Mouse (Mus musculus) intestine, embryonic 15.5 days (tissue): ENCODE results near the gene Krr1. TPM values are rescaled to one million over a fixed set of nuclear protein-coding genes. Genes with fewer than 3 reads are reported as not detected.
"Not testable (repeated sequence)": the region's sequence is repeated elsewhere in the genome, so short reads cannot be mapped to it uniquely, and the experiment has no call there.

Experiments
- ATAC-seq: fragments of 200-750 bp; cut with Nextera tagmentation; 2 replicates; pipeline ENCODE4 v1.8.0; 2017; ENCODE audit warnings: moderate TSS enrichment, moderate library complexity
- H3K27ac ChIP-seq: fragments of 300-500 bp; sonication (generic); 2 replicates; pipeline ENCODE4 v1.5.1; 2015; ENCODE audit warnings: mild to moderate bottlenecking, inconsistent platforms
- H3K27me3 ChIP-seq: fragments of 300-500 bp; sonication (generic); replicated peaks from 2 replicates; pipeline ENCODE4 v1.6.1; 2015; ENCODE audit warnings: inconsistent platforms
- H3K36me3 ChIP-seq: fragments of 300-500 bp; sonication (generic); 2 replicates; pipeline ENCODE4 v1.6.1; 2015; ENCODE audit warnings: inconsistent platforms
- H3K4me1 ChIP-seq: fragments of 300-500 bp; sonication (generic); replicated peaks from 2 replicates; pipeline ENCODE4 v1.6.1; 2015; ENCODE audit warnings: inconsistent platforms
- H3K4me2 ChIP-seq: fragments of 300-500 bp; sonication (generic); replicated peaks from 2 replicates; pipeline ENCODE4 v1.6.1; 2015; ENCODE audit warnings: mild to moderate bottlenecking, inconsistent platforms
- H3K4me3 ChIP-seq: fragments of 300-500 bp; sonication (generic); replicated peaks from 2 replicates; pipeline ENCODE4 v1.5.1; 2015; ENCODE audit warnings: inconsistent platforms
- H3K9ac ChIP-seq: fragments of 300-500 bp; sonication (generic); 2 replicates; pipeline ENCODE4 v1.6.1; 2015; ENCODE audit warnings: inconsistent platforms
- H3K9me3 ChIP-seq: fragments of 300-500 bp; sonication (generic); 2 replicates; pipeline ENCODE4 v1.6.1; 2016; ENCODE audit warnings: inconsistent platforms
- WGBS: fragments of 180-500 bp; shearing (Covaris S2); methylation state at CpG from one replicate; pipeline ENCODE4 v1.1.7; 2015; 5-methylcytosine and 5-hydroxymethylcytosine counted together
- polyA plus RNA-seq: library from polyadenylated mRNA; unstranded; fragments of >200 nt; fragmentation: Nextera tagmentation; extraction: Ambion mirVana; gene quantifications from 2 replicates; pipeline ENCODE4 v1.2.1, GENCODE M21; 2015

Gene Krr1
- polyA plus RNA-seq, 1 experiment from 2014 or later: 43.0 TPM

DNA sequence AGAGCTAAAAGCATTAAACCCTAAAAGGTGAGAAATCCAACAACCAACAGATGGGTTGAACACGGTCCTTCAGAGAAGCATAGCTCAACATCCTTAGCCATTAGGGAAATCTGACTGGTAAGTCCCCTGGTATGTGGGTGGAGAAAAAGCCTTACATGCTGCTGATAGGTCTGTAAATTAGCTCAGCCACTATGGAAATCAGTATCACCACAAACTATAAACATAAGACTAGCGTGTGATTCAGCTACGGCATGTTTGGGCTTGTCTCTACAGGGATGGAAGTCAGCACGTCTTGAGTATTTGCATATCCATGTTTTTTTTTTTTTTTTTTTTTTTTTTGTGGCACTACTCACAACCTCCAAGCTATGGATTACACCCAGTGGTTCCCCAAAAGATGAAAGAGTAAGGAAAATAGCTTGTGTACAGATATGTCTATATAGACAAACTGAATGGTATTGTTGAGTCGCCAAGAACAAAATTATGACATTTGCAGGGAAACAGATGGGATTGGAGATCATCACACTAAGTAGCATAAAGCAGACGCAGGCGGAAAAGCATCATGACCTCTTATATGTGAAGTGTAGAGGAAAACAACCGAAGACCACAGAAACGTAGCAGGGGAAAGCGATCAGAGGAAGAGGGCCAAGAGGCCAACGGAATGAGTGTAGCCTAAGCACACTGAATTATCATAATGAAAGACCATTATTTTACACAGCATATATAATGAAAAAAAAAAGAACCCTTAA lies 23.5 kb downstream of the Krr1 start:
- 81% methylated on average over 11 of the region's 11 CpGs for WGBS
- no peak overlapping the region for H3K9ac ChIP-seq
- no peaks in the 10 kb centered on the region for H3K4me1 ChIP-seq
- no peaks in the 10 kb centered on the region for H3K36me3 ChIP-seq
- no peaks in the 10 kb centered on the region for H3K27me3 ChIP-seq
- ATAC-seq: no peak
- no peak overlapping the region for H3K4me2 ChIP-seq
- no peak overlapping the region for H3K4me3 ChIP-seq
- no peak overlapping the region for H3K27ac ChIP-seq
- no peaks in the 10 kb centered on the region for H3K9me3 ChIP-seq

DNA sequence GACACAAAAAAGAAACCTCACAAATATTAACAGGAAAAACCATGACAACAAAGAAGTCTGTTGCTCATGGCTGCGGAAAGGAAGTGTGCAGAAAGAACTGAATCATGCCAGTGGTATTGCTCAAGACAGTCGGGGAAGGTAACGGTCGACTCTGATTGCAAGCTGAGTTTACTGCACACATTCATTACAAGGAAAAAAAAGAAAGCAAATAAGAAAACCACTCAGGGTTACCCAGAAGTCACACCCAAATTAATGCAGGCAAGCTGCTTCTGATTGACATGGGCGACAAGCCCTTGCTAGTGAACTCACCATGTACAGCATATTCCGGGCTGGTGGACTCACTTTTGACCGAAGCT lies 24.1 kb downstream of the Krr1 start:
- Histone ChIP-seq H3K4me1 (no peaks in the 10 kb centered on the region), H3K27ac (0 out of 2 replicates have a peak overlapping the region, but pooled peaks have one; percentile 3), H3K27me3 (no peaks in the 10 kb centered on the region), H3K9ac (no peak overlapping the region), H3K36me3 (no peaks in the 10 kb centered on the region), H3K4me3 (no peak overlapping the region), H3K9me3 (no peaks in the 10 kb centered on the region), H3K4me2 (0 out of 2 replicates have a peak overlapping the region, but pooled peaks have one; percentile 14)
- WGBS: 73% methylated on average over 7 of the region's 7 CpGs
- peak; percentile 63 for ATAC-seq

DNA sequence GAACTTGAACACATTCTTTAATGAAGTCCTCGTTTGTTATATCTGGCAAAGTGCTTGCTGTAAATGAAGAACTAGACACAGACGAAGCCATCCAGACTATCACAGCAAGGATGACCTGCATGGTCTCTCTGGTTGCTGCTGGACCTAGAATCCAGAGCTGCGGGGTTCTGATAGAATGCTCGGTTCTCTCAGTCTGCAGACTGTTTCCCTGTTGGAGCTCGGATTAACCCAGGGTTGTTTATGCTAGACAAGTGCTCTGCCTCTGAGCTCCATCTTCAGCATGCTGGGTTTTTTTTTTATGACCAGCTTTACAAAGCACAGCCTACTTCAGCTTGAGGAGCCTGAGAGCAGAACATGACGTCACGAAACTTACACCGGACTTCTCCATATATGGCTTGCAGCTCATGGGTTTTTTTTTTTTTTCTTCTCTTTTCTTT lies 24.5 kb downstream of the Krr1 start:
- ATAC-seq: peak; percentile 82
- no peak overlapping the region for H3K4me3 ChIP-seq
- WGBS: 36% methylated on average over 8 of the region's 8 CpGs

DNA sequence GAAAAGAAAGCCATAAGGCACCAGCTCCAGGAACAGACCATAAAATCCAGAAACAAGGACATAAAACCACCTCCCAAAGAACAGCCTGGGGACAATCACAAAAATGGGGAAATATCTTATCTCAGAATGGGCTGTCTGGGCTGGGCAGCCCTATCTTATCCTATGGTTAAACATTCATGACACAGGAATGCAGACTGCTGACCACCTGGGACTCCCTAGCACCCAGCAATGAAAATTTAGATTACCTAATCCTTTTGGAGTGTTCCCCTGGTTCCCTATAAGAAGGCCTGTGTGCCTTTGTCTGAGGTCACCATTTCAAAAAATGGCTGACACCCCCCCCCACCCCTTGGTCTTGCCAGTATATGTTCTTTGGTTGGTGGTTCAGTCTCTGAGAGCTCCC lies 25.2 kb downstream of the Krr1 start:
- Histone ChIP-seq H3K27me3 (no peaks in the 10 kb centered on the region), H3K27ac (no peak overlapping the region), H3K4me1 (no peaks in the 10 kb centered on the region), H3K36me3 (no peaks in the 10 kb centered on the region), H3K4me3 (no peak overlapping the region), H3K4me2 (no peak overlapping the region; the same call in 1 of the 2 replicates), H3K9ac (no peak overlapping the region), H3K9me3 (no peaks in the 10 kb centered on the region)
- ATAC-seq: peak; percentile 61

More for the DNA sequence above, 24.5 kb downstream of the Krr1 start:
- Histone ChIP-seq H3K27me3 (no peaks in the 10 kb centered on the region), H3K27ac (0 out of 2 replicates have a peak overlapping the region, but pooled peaks have one; percentile 3), H3K36me3 (no peaks in the 10 kb centered on the region), H3K4me2 (0 out of 2 replicates have a peak overlapping the region, but pooled peaks have one; percentile 14), H3K4me1 (no peaks in the 10 kb centered on the region), H3K9ac (no peak overlapping the region), H3K9me3 (no peaks in the 10 kb centered on the region)

DNA sequence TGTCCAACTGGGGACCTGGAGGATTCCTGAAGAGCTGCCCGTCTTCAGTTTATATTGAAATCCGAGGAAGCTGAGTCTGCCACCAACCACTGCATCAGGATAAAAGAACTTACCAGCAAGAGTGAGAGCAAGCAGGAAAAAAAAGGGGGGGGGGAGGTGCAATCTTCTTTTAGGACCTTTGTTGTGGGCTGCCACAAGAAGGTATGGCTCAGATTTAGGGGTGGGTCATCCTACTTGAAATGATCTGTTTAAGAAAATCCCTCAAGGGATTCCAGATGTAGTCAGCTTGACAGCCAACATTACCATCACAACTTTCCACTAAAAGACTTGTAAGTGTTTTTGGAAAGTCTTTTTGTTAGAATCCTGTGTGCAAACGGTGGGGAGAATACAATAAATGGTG lies 27.3 kb downstream of the Krr1 start:
- ATAC-seq: no peak
- Histone ChIP-seq H3K9ac (no peak overlapping the region), H3K4me2 (no peak overlapping the region), H3K27ac (no peak overlapping the region), H3K27me3 (no peaks in the 10 kb centered on the region), H3K4me3 (no peak overlapping the region), H3K36me3 (no peaks in the 10 kb centered on the region), H3K9me3 (no peaks in the 10 kb centered on the region), H3K4me1 (no peaks in the 10 kb centered on the region)
- WGBS: 44% methylated on average over 3 of the region's 3 CpGs

DNA sequence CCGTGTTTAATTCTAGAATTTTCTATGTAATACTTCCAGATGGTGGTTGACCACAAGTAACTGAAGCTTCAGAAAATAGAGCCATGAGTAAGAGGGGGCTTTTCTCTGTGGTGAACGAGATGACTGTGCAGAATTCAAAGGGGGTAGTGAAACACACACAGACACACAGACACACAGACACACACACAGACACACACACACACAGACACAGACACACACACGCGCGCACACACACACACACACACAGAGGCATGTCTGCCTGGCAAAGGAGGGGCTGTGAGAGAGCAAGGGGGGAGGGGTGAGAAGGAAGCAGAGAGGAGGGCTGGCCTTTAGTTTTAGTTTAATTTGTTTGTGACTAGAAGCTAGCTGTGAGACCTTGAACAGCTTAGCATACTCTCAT lies 28.1 kb downstream of the Krr1 start:
- 83% methylated on average over 5 of the region's 5 CpGs for WGBS
- H3K27me3 ChIP-seq: no peaks in the 10 kb centered on the region
- no peak overlapping the region for H3K4me2 ChIP-seq
- ATAC-seq: no peak
- H3K9ac ChIP-seq: no peak overlapping the region
- H3K9me3 ChIP-seq: no peaks in the 10 kb centered on the region
- no peaks in the 10 kb centered on the region for H3K4me1 ChIP-seq
- H3K36me3 ChIP-seq: no peaks in the 10 kb centered on the region
- no peak overlapping the region for H3K27ac ChIP-seq
- no peak overlapping the region for H3K4me3 ChIP-seq

DNA sequence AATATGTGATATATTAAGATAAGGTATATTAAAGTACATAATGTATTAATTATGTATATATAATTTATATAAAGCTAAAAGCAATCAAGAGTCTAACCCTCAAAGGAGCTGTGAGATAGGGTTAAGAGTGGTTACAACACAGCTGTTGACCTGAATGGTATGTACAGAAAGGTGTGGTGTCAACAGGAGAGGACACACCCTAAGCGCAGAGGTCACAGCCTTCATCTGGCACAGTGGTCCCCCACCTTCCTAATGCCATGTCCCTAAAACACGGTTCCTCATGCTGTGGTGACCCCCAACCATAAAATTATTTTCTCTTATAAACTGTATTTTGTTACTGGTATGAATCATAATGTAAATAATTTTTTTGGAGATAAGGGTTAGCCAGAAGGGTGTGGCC lies 28.9 kb downstream of the Krr1 start:
- Histone ChIP-seq H3K9me3 (no peaks in the 10 kb centered on the region), H3K27ac (no peak overlapping the region), H3K9ac (no peak overlapping the region), H3K27me3 (no peaks in the 10 kb centered on the region), H3K36me3 (no peaks in the 10 kb centered on the region), H3K4me1 (no peaks in the 10 kb centered on the region), H3K4me2 (no peak overlapping the region), H3K4me3 (no peak overlapping the region)
- no peak for ATAC-seq
- 85% methylated on average over 2 of the region's 2 CpGs for WGBS

DNA sequence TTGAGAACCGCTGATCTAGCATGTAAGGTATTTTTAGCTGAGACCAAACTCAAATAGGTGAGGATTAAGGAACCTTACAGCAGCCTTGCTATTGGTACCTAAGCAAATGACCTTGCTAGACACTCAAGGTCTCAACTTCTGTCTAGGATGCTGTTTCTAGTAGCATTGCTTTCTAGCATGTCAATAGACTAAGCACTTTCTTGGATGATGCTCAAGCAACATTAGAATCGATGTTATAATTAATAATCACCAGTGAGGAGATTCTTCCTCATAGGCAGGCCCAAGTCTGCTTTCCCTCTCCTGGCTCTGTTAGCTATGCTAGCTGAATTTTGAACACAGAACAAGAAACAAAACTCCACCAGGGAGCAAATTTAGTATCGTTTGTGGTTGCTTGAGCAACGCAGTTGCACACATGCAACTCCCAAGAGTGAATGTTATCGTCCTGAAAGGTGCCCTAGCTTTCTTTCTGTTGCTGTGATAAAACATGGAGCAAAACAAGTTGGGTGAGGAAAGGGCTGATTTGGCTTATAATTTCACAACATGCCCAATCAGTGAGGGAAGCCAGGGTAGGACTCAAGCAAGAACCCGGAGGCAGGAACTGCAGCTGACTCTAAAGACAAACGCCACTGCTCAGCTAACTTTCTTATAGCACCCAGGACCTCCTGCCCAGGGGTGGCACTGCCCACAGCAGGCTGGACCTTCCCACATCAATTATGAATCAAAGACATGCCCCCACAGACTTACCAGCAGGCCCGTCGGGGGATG lies 29.5 kb downstream of the Krr1 start:
- Histone ChIP-seq H3K27me3 (no peaks in the 10 kb centered on the region), H3K9me3 (no peaks in the 10 kb centered on the region), H3K9ac (no peak overlapping the region), H3K27ac (no peak overlapping the region), H3K4me1 (no peaks in the 10 kb centered on the region), H3K4me3 (no peak overlapping the region), H3K36me3 (no peaks in the 10 kb centered on the region), H3K4me2 (no peak overlapping the region)
- 77% methylated on average over 9 of the region's 9 CpGs for WGBS
- no peak for ATAC-seq

DNA sequence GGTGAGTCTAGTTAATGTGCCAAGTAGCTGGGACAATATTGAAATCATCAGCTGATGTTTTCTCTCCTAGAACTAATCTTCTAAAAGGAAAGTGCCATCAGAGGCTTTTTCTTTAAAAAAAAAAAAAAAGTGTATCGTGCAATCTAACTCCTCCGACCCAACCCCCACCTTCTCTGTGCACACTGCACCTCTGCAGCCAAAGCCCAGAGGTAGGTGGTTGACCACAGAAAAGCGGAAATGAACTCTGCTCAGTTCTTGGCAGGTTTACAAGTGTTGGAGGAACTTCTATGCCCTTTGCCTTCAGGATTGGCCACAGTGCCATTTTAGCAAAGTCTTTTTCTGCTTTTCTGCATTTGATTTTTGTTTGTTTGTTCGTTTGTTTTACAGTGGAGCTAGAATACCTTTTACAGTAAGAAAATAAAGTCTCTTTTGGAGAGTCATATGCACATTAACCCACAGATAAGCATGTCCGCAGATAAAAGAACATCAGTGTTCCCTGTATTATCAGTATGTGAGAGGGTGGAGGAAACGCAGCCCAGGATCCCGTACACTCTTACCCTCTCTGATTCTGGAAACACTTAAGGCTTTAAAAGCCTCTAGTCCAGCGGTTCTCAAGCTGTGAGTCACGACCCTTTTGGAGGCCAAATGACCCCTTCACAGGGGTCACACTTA lies 30.2 kb downstream of the Krr1 start, which contains the start of gene Glipr1:
Glipr1 (minus strand) TSS at position 88 of the 672 bp plus-strand sequence.
- Histone ChIP-seq H3K36me3 (no peaks in the 10 kb centered on the region), H3K4me1 (no peaks in the 10 kb centered on the region), H3K4me3 (no peak within 1 kb of the TSS), H3K27me3 (no peaks in the 10 kb centered on the region), H3K27ac (no peak within 1 kb of the TSS), H3K9me3 (no peaks in the 10 kb centered on the region), H3K4me2 (no peak within 1 kb of the TSS), H3K9ac (no peak within 1 kb of the TSS)
- ATAC-seq: peak; percentile 53; the same call in 1 of the 2 replicates
- 58% methylated on average over 9 of the region's 9 CpGs for WGBS

DNA sequence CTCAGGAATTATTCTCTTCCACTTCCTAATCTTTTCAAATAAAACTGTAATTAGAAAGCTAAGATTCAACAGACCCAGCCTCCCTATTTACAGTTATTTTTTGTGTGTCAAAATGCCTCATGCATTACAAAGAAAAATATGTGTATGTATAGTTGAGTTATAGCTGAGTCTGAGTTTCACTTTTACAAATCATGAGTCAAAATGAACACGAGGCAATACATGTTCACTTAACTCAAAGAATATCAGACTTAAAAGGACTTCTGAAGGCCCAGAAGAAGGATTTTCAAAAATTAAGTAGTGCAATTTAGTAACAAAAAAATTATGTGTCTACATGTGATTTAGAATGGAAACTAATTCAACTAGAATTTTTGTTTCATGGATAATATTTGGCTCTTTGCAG lies 37.0 kb downstream of the Krr1 start:
- not testable (repeated sequence) for H3K36me3 ChIP-seq, H3K9me3 ChIP-seq, H3K4me1 ChIP-seq, H3K4me3 ChIP-seq, H3K4me2 ChIP-seq, H3K9ac ChIP-seq, ATAC-seq, H3K27ac ChIP-seq, H3K27me3 ChIP-seq
- 64% methylated on average over 1 of the region's 1 CpGs for WGBS

DNA sequence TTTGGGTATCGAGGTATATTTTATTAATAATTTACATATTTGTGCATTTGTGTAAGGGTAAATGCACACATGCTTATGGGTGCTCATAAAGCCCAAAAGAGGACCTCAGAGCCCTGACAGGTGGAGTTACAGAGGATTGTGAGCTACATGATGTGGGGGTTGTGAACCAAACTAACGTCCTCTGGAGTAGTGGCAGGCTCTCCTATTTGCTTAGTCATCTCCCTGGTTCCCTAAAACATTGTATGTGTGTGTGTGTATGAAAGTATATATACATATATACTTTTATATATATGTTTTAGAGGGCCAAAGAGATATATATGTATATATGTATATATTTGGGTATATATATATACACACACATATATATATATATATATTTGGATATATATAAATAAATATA lies 51.1 kb downstream of the Krr1 start:
- no peak for ATAC-seq
- no peak overlapping the region for H3K4me2 ChIP-seq
- 73% methylated on average over 2 of the region's 2 CpGs for WGBS
- H3K4me3 ChIP-seq: no peak overlapping the region
- no peaks in the 10 kb centered on the region for H3K27me3 ChIP-seq
- H3K27ac ChIP-seq: no peak overlapping the region
- H3K4me1 ChIP-seq: no peaks in the 10 kb centered on the region
- no peaks in the 10 kb centered on the region for H3K9me3 ChIP-seq
- H3K36me3 ChIP-seq: no peaks in the 10 kb centered on the region
- H3K9ac ChIP-seq: no peak overlapping the region

DNA sequence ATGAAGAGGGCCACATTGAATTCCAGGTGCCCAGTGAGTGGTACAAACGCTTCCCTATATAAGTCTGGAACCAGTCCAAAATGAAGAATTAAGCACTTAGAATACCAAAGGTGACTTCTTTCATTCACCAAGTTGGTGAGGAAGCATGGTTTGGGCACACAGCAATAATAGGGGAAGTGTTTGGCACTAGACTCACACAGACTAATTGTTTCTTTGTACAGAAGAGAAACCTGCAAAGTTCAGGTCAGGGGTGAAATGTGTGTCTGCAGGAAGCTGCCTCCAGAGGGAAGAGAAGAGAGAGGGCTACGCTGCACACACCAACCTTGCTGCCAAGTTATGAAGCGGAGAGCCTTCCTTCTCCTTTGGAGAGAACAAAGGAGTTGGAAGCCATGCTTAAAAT lies 56.2 kb downstream of the Krr1 start:
- not testable (repeated sequence) for H3K36me3 ChIP-seq, H3K4me3 ChIP-seq, H3K4me1 ChIP-seq, H3K9me3 ChIP-seq, H3K9ac ChIP-seq, ATAC-seq, H3K27ac ChIP-seq, H3K27me3 ChIP-seq, H3K4me2 ChIP-seq
- 81% methylated on average over 3 of the region's 3 CpGs for WGBS
